Mouse (Mus musculus) gastrocnemius, postnatal 14 days (tissue): ENCODE measurements around the gene Asap3. TPM values are rescaled to one million over a fixed set of nuclear protein-coding genes. Genes with fewer than 3 reads are reported as not detected.

Experiments
- DNase-seq: peaks from one replicate; pipeline ENCODE4 v3.0.0; 2021; ENCODE audit warnings: mixed read lengths
- intact Hi-C: fragments of 180-260 bp; cut with DNase I; formaldehyde crosslinking; loops from one replicate; pipeline ENCODE4 v1.15.1; 2025; ENCODE audit warnings: low total_unique reads
- long read RNA-seq, 2 experiments: library from polyadenylated mRNA; stranded (forward); transcript quantifications; one replicate each; pipeline ENCODE4 v2.0.0; 2021
- total RNA-seq, 2 experiments: library from RNA; stranded (reverse); gene quantifications; 2 replicates each; pipeline ENCODE4 v1.2.3; 2021

Asap3 gene
- 1 to 10 TPM; 4.0 to 5.9 TPM for total RNA-seq
- long read RNA-seq, experiment 1, full-length matches to known transcripts = 2 of 6 reads
- long read RNA-seq, experiment 1, partial matches to known transcripts = 3 of 6 reads
- long read RNA-seq, experiment 1, other reads (novel, unspliced or antisense) = 1 of 6 reads
- long read RNA-seq, experiment 2, full-length matches to known transcripts = 6 of 7 reads
- long read RNA-seq, experiment 2, partial matches to known transcripts = 1 of 7 reads
- long read RNA-seq, experiment 2, other reads (novel, unspliced or antisense) = 0 of 7 reads

- intact Hi-C loops = no loop called here
- DNase-seq = peak; percentile 99
These were observed at the start of gene Asap3 for GRCm38 (mm10) chr4:136206033-136206893. Gene Asap3 (plus strand): TSS chr4:136206365.

GRCm38 (mm10) chr4:136158498-136158897, 47.7 kb upstream of the Asap3 start:
- intact Hi-C loops = loop anchor here (2.0 kb wide), 1 partner anchor 90 kb away; no protein-coding TSS in a partner anchor
- no peak for DNase-seq

GRCm38 (mm10) chr4:136159802-136160397, 46.3 kb upstream of the Asap3 start:
- intact Hi-C loops = loop anchor here (2.0 kb wide), 1 partner anchor 91 kb away; no protein-coding TSS in a partner anchor

GRCm38 (mm10) chr4:136163448-136163847, 42.7 kb upstream of the Asap3 start:
- peak; percentile 88 for DNase-seq
- intact Hi-C loops = no loop called here

More at GRCm38 (mm10) chr4:136159802-136160397, 46.3 kb upstream of the Asap3 start:
- DNase-seq = peak; percentile 69

- peak; percentile 64 for DNase-seq
These were observed 41.2 kb upstream of the Asap3 start for GRCm38 (mm10) chr4:136164981-136165380.

GRCm38 (mm10) chr4:136167701-136168100, 38.5 kb upstream of the Asap3 start:
- intact Hi-C loops = no loop called here
- no peak for DNase-seq

More at GRCm38 (mm10) chr4:136164981-136165380, 41.2 kb upstream of the Asap3 start:
- intact Hi-C loops = loop anchor here (2.0 kb wide), 1 partner anchor 34 kb away; no protein-coding TSS in a partner anchor

GRCm38 (mm10) chr4:136170401-136170800, 35.8 kb upstream of the Asap3 start:
- intact Hi-C loops = no loop called here
- DNase-seq = no peak

GRCm38 (mm10) chr4:136171455-136171854, 34.7 kb upstream of the Asap3 start:
- no peak for DNase-seq
- intact Hi-C loops = no loop called here

- intact Hi-C loops = no loop called here
These were observed 34.1 kb upstream of the Asap3 start, which contains the start of gene E2f2 for GRCm38 (mm10) chr4:136172011-136172541. Gene E2f2 (plus strand): TSS chr4:136172394.

GRCm38 (mm10) chr4:136172542-136173209, 33.5 kb upstream of the Asap3 start:
- DNase-seq = peak; percentile 74
- intact Hi-C loops = no loop called here

More at GRCm38 (mm10) chr4:136172011-136172541, 34.1 kb upstream of the Asap3 start, which contains the start of gene E2f2:
- DNase-seq = peak; percentile 60

- no peak for DNase-seq
- intact Hi-C loops = no loop called here
These were observed 32.9 kb upstream of the Asap3 start for GRCm38 (mm10) chr4:136173210-136173715.

- intact Hi-C loops = no loop called here
- DNase-seq = peak; percentile 67
These were observed 31.7 kb upstream of the Asap3 start for GRCm38 (mm10) chr4:136174216-136175193.

- no peak for DNase-seq
- intact Hi-C loops = no loop called here
These were observed 30.1 kb upstream of the Asap3 start for GRCm38 (mm10) chr4:136176022-136176552.

GRCm38 (mm10) chr4:136177244-136177611, 28.9 kb upstream of the Asap3 start:
- DNase-seq = peak; percentile 38
- intact Hi-C loops = no loop called here

GRCm38 (mm10) chr4:136177612-136178474, 28.3 kb upstream of the Asap3 start:
- intact Hi-C loops = no loop called here
- peak; percentile 54 for DNase-seq

GRCm38 (mm10) chr4:136178475-136178921, 27.7 kb upstream of the Asap3 start:
- intact Hi-C loops = no loop called here

More at GRCm38 (mm10) chr4:136178475-136178921, 27.7 kb upstream of the Asap3 start:
- no peak for DNase-seq
